Mouse (Mus musculus) CD4-positive, CD25-positive, alpha-beta regulatory T cell, adult 4 months (primary cell): Measurements from ENCODE around the gene Disp3. TPM values are rescaled to one million over a fixed set of nuclear protein-coding genes. Genes with fewer than 3 reads are reported as not detected.

Source experiments
- ATAC-seq: one replicate; pipeline ENCODE4 v1.8.0; 2017
- polyA plus RNA-seq, 2 experiments: library from polyadenylated mRNA; unstranded; fragments of 100-300 nt; shearing (Covaris generic); gene quantifications; one replicate each; pipeline ENCODE4 v1.2.1; 2017

Gene Disp3
- polyA plus RNA-seq, 2 experiments from 2014 or later = not detected

GRCm38 (mm10) chr4:148288055-148288549 is 337 bp upstream of the Disp3 start:
- no peak for ATAC-seq

DNA sequence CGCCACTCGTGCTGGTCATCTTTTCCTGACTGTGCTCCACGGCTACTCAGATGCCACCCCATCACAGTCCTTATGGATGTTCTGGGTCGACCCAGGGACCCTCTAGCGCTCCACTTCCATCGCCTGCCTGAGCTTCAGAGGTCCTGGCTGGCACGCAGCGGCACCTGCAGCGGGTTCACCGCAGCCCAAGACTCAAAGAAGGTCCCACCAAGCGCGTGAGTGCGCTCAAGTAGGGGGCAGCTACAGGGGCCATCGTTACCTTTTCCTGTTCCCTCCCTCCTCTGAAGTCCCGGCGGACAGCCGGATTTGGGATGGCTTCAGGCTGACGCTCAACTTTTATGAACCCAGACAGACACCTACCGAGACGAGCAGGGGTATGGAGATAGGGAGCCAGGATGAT is 724 bp downstream of the Disp3 start:
- no peak for ATAC-seq

DNA sequence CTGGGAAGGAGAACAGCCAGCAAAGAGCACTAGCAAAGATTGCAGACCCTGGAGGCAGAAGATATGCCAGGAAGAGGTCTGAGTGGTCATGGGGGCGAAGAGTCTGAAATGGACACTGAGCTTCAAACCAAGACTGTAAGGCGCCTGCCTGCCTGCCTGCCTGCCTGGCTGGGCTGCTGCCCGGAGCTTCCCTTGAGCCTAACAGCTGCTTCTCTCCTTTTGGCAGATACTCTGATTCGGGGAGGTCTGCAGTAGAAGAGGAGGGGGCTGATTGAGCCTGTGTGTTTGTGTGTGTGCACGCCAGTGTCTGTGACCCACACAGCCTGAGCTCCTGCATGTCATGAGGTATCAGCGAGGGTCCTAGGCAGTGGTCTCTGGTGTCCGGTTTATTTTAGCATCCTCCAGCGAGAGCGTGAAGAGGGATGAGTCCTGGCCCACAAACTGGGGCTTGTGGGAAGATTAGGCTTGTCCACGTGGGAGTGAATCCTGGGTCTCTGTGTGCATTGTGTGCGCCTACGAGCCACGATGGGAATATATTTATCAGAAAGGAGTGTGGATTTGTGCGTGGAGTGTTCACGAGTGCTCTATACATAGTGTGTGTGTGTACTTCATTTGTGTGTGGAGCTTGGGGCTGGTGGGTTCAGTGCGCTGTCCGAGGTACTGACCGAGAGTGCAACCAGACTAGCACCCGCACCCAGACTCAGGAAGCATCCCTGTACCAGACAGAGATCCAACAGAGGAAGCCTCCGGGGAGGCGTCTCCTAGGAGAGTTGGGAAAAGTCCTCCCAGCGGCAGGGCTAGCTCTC is 1.3 kb downstream of the Disp3 start:
- no peak for ATAC-seq

- no peak for ATAC-seq
Observed at GRCm38 (mm10) chr4:148284219-148284618, 3.5 kb downstream of the Disp3 start.

DNA sequence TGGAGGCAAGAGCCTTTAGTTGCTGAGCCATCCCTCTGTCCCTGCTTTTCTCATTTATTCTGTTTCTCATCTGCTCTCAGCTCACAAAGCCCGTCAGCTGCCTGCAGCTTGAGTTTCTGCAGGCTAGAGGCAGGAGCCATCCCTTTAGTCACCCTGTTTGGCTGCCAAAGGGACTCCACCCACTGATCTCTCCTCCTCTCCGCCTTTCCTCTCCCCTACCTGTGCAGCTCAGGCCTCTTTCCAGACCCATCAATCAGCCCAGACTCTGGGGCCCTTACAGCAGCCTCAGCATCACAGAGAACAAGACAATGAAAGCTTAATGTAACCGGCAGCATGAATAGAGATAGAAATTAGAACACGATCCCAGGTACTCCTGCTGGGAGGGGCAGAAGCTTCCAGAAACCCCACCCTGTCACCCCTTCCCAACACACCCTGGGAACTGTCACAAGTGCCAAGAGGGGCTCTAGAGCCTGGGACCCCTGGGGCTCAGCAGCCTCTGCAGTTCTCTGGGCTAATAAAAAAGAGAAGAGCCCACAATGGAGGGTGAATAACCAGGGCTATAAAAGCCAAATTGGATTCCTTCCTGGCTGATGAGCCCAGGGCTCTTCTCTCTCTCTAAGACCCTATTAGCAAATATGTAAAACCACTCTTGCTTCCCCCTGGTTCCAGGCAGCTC is 10.8 kb downstream of the Disp3 start:
- no peak for ATAC-seq

- no peak for ATAC-seq
Observed at GRCm38 (mm10) chr4:148274671-148275070, 13.1 kb downstream of the Disp3 start.

- ATAC-seq = no peak
Observed at GRCm38 (mm10) chr4:148273229-148273628, 14.5 kb downstream of the Disp3 start.

DNA sequence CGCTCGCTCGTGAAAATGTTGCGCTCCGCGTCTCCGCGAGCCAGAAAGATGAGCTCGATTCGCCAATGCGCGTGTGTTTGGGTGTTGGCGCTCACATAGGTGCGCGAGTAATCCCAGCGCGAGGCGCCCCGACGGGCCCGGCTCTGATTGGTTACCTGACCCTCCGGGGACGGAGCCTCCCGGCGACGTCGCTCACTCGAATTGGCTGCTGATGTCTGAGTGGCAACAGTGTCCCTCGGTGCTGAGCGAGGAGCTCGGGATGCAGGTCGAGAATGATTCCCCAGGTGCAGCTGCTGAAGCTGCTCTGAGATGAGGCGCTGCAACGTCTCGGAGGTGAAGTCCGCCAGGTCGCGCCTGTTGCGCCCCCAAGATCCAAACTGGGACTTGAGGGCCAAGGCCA is 16.1 kb downstream of the Disp3 start:
- ATAC-seq = no peak

DNA sequence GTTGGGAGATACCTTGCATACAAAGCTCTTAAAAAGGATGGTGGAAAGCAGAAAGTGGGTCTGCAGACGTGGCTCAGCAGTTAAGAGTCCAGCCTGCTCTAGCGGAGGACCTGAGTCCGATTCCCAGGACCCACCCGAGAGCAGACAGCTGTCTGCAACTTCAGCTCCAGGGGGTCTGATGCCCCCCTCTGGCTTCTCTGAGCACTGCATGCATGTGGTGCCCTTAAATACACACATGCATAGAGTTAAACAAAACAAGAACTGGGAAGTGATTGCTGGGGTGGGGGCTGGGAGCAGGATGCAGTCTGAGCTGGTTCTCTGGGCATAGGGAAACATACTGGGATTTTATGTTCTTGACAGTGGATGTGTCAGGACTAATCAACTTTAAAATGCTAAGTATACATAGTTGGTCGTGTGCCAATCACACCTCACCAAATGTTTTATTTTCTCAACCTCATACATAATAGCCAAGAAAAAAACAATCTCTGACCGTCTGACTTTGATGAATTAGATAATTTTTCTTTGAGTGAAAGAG is 20.7 kb downstream of the Disp3 start:
- no peak for ATAC-seq

DNA sequence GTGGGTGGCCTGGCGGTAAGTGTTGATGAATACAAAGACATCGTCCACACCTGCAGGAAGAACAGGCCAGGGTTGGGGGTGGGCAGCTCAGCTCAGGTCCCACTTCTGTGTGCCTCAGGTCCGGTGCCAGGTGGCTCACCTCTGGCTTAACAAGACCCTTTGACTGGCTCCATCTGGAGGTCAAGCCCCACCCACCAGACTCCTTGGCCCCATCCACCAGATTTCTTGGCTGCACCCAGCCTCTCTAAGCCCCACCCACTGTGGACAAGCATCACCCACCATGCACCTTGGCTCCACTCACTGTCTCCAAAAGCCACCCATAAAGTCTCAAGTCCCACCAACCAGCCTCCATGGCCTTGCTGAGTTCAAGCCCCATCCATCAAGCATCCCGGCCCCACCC is 27.8 kb downstream of the Disp3 start:
- ATAC-seq = no peak

GRCm38 (mm10) chr4:148249341-148249740 is 38.4 kb downstream of the Disp3 start:
- no peak for ATAC-seq

DNA sequence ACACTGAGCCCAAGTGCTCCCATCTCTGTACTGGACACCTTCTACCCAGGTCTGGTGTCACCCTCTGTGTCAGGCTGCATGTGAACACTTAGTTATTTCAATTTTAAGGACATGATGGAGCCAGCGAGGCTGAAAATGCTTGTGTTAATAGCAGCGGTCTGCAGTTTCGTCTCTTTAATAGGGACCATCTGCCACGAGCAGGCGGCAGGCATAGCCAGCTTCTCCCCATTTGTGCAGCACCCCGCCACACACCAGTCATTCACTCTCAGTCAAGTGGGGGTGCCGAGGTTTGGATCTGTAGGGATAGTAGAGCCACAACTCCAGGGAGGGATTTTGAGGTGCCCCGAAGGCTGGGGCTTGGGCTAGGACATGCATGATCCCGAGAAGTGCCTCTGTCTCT is 47.4 kb downstream of the Disp3 start:
- ATAC-seq = no peak

GRCm38 (mm10) chr4:148239474-148240130 is 48.2 kb downstream of the Disp3 start:
- no peak for ATAC-seq

- no peak for ATAC-seq
Observed at GRCm38 (mm10) chr4:148238919-148239318, 48.8 kb downstream of the Disp3 start.

DNA sequence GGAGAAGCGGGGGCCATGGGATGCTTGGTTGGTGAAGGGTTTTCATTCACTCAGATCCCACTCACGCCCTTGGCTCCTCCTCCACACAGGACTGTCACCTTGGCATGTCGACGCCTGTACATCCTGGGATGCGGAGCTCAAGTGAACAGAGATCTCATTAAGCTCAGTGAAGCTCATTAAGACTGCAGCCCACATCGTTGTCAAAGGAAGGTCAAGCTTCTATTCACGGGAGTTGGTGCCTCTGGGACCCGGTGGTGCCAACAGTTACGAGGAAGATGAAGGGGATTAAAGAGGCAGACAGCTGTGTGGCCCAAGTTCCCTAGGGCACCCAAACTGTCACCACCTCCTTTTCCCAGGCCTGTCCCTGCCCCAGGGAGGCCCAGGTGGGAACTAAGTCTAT is 49.5 kb downstream of the Disp3 start:
- no peak for ATAC-seq

- no peak for ATAC-seq
Observed at GRCm38 (mm10) chr4:148236664-148237063, 51.1 kb downstream of the Disp3 start.

- ATAC-seq = no peak
Observed at GRCm38 (mm10) chr4:148233061-148233460, 54.7 kb downstream of the Disp3 start.

- ATAC-seq = no peak
Observed at GRCm38 (mm10) chr4:148232615-148233014, 55.1 kb downstream of the Disp3 start.

- no peak for ATAC-seq
Observed at GRCm38 (mm10) chr4:148232124-148232523, 55.6 kb downstream of the Disp3 start.

DNA sequence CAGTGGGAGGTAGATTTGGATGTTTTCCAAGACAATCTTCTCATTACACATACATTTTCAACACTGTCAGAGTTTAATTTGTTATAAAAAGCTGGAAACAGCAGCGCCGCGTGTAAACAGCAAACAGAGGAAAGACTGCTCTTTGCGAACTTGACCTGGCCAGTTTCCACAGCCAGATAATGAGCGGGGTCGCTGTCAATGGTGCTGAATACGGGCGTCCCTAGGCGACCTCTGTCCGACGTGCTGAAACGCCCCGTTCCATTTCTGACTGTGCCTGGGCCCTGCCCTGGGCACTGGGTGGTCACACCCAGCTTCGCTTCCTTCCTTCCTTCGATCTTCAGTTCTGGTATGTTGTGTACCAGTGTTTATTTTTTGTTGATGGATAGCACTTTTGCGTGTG is 58.1 kb downstream of the Disp3 start:
- ATAC-seq = no peak

GRCm38 (mm10) chr4:148222983-148223382 is 64.8 kb downstream of the Disp3 start:
- no peak for ATAC-seq

- ATAC-seq = no peak
Observed at GRCm38 (mm10) chr4:148220656-148221055, 67.1 kb downstream of the Disp3 start.

GRCm38 (mm10) chr4:148218238-148218637 is 69.5 kb downstream of the Disp3 start:
- no peak for ATAC-seq
